Mouse (Mus musculus) layer of hippocampus, adult 6 months (tissue): ENCODE data around the gene Inka2. TPM values are rescaled to one million over a fixed set of nuclear protein-coding genes. Genes with fewer than 3 reads are reported as not detected.

Source experiments
- long read RNA-seq, 2 experiments: library from polyadenylated mRNA; unstranded; transcript quantifications; one replicate each; pipeline ENCODE4 v2.0.0; 2019 to 2020
- polyA plus RNA-seq: library from polyadenylated mRNA; unstranded; fragments of <200 nt; fragmentation: Nextera tagmentation; gene quantifications from 2 replicates; pipeline ENCODE4 v1.2.3, GENCODE M21; 2021

Inka2 gene
- 8.1 and 9.7 TPM in 2 replicates for polyA plus RNA-seq
- long read RNA-seq, experiment 1, full-length matches to known transcripts = 12 of 27 reads
- long read RNA-seq, experiment 1, partial matches to known transcripts = 0 of 27 reads
- long read RNA-seq, experiment 1, other reads (novel, unspliced or antisense) = 15 of 27 reads
- long read RNA-seq, experiment 2, full-length matches to known transcripts = 80 of 115 reads
- long read RNA-seq, experiment 2, partial matches to known transcripts = 27 of 115 reads
- long read RNA-seq, experiment 2, other reads (novel, unspliced or antisense) = 8 of 115 reads

GRCm38 (mm10) chr3:105704031-105705008 is at the start of gene Inka2:
Gene Inka2 (plus strand): TSS chr3:105704599.

GRCm38 (mm10) chr3:105687324-105688060 is 16.9 kb upstream of the Inka2 start, which contains the start of gene Ddx20:
Gene Ddx20 (minus strand): TSS chr3:105687574.

Other genes with a start within 250 kb of the Inka2 start
- gene Ddx20, start 17.0 kb upstream of the Inka2 start, polyA plus RNA-seq = 8.2 and 8.3 TPM in 2 replicates
- gene Rap1a, start 96.7 kb downstream of the Inka2 start, polyA plus RNA-seq = 38.7 and 40.4 TPM in 2 replicates
- gene Adora3, start 166.3 kb downstream of the Inka2 start, polyA plus RNA-seq = 0.21 and 0.35 TPM in 2 replicates
- 0.59 and 0.72 TPM in 2 replicates for gene Tmigd3, start 166.3 kb downstream of the Inka2 start, polyA plus RNA-seq
- gene I830077J02Rik, start 228.1 kb downstream of the Inka2 start, polyA plus RNA-seq = 0.59 TPM in 2 replicates